Mouse (Mus musculus): ENCODE results near the gene Prss8.
A peak's percentile ranks its signal among the peaks of the same experiment; 100 is the strongest.
"Not testable (repeated sequence)": the region's sequence is repeated elsewhere in the genome, so short reads cannot be mapped to it uniquely, and the experiment has no call there.

The Prss8 gene

DNA sequence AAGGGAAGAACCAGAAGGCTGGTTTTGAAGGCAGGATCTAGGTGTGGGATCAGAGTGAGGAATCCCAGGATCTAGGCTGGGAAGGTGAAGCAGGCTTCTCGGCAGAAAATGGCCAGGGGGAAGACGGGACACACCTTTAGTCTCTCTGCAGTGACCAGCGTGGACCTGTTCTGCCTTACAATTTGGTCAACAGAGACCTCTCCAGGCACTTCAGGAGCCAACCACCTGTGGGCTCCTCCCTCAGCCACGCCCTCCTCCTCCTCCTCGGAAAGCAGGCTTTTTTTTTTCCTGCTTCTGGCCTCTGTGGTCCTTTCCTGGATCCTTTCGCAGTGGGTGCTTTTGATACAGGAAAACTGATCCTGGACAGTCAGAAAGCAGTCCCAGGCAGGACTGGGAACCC is at the start of gene Prss8:
TSS of gene Prss8 (minus strand) at position 182 of the 400 bp plus-strand sequence.
- no peak for DNase-seq

DNA sequence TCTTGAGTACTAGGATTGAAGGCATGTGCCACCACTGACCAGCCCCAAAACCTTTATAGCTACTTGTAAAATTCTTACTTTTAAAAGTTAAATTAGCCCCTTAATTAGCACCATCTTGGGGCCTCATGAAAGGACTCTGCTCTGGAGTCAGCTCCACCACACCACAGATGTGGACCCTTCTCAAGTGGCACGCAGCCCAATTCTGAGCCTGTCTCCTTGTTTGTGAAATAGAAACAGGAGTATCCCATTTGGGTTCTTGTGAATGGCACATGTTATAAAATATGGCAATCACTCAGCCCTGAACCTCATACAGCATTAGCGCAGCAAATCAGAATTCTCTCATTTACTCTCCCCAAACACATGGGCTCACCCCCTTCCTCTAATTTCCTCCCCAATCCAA is 49.0 kb upstream of the Prss8 start:
- DNase-seq: no peak

DNA sequence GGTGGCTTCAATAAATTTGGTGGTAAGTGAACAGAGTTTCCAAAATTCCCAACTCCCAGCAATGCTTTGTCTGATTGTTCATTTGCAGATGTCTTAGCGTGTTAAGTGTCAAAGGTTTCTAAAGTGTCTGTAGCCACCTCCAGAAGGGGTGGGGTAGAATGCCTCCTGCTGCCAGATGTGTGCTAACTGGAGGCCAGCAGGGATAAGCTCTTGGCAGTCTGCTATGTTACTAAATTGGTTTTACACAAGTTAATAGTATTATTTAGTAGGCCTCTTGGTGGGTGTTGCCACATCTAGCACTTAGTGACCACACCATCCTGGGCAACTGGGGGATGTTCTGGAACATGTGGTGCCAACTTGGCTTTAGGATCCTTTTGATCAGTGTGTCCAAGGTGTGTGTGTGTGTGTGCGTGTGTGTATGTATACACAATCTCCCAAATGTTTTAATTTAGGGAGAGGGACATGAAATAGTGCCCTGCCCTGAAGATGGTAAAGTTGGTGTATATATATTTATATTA is 44.6 kb upstream of the Prss8 start:
- no peak for DNase-seq

DNA sequence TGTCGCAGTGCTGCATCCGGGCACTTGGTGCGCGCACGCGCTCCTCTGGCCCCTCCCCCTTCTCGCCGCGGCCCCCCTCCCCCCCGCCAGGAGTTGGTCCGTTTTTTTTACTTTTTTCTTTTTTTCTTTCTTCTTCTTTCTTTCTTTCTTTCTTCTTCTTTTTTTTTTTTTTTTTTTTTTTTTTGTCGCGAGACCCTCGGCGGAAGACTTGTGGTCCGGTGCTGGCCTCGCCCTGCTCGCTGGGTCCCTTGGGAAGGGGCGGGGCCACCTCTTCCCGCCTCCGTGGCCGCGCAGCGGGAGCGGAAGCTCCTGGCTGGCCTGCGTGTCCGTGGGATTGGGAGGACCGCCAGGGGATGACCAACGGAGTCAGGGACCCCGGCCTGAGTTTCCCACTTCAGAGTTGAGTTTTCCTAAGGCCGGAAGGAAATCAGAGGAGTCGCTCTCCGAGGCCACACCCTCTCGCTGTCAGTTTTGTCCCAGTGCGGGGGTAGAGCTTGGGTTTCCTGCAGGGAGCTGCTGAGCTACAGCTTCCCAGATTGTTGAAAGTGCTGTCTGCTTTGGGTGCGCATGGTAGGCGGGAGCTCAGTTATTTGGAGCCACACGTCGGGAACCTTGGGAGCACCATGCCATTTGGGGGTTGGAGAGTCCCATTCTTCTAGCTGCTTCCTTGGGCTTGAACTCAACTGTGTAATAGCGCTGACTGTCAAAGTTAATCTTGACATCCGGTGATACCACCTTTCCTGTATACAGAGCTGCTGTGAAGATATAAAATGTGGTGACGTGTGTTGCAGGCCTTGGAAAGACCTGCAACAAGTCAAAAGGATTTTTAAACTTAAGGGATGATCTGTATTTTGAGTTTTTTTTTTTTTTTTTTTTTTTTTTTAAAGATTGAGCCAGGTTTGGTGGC is 38.3 kb upstream of the Prss8 start:
- DNase-seq: peak; percentile 63

DNA sequence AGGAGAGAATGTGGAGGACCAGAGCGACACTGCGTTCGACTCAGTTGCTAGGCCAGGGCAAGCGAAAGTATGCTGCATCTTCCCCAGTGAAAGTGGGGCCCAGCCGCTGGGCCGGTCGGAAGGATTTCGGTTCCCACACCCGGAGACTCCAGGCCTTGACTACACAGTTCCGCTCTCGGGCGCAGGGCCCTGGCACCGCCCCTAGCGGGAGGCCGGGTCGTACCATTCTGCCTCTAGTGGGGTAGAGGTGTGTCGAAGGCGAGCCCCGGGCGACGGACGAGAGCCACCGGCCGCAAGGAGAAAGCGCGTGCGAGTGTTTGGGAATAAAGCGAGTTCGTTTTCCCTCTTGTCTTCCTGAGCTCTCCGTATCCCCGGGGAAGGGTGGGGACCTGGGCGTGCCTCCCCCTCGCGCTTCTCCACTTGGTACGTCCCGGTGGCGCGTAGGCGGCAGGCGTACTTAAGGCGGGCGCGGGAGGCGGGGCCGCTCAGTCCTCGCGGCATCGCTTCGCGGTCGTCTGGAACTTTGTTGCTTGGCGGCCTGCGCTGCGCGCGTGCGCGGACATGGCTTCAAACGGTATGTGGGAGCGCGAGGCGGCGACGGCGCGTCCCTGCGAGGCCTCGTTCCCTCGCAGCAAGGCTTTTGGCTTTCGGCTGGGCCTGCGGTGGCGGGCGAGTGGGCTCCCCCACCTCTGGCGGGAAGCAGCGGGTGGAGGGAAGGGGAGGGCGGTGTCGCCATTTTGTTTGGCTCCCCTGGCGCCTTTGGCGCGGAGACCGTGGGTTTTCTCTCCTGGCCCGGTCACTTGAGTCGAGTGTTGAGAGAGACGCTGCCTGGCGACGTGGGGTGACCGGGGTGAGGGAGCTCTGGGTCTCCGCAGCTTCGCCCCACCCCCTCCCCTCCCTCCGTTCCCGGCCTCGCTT is 37.4 kb upstream of the Prss8 start, which contains the start of gene Fus:
TSS of gene Fus (plus strand) at position 454 of the 918 bp plus-strand sequence.
- DNase-seq: peak; percentile 92

DNA sequence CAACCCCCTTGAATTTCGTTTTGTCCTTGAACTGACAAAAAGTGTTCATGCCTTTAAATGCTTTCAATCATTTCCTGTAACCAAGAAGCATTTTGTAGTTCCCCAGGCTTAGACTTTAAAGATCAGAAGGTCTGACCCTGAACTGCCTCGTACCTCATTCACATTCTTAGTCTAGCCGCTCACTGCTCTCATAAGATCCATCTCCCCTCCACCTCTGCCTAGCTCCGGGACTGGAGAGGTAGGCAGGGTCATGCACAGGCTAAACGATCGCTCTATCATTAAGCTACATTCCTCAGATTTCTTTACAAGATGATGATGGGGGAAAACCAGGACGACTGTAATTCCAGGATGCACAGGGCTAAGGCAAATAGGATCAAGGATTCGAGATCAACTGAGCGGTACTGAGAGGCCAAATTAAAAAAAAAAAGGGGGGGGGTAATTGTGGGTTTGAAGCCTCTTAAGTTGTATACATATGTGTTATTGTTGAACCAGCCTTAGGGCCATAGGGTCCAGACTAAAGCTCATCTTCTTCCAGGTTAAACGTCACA is 36.5 kb upstream of the Prss8 start:
- DNase-seq: no peak

DNA sequence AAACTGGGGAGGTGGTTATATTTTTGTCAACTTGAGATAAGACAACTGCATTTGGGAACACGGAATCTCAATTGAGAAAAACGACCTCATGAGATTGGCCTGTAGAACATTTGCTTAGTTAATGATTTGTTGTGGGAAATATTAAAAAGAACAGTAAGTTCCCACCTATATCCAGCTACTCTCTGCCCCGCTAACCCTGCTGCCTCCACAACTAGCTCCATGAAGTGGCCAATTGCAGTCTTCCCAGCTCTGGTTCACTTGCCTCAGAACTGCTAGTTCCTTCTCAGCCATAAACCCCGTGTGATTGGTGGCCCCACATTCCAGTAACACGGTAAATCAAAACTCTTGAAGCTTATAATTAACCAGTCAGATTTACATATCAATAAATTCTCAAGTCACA is 29.5 kb upstream of the Prss8 start:
- DNase-seq: no peak

DNA sequence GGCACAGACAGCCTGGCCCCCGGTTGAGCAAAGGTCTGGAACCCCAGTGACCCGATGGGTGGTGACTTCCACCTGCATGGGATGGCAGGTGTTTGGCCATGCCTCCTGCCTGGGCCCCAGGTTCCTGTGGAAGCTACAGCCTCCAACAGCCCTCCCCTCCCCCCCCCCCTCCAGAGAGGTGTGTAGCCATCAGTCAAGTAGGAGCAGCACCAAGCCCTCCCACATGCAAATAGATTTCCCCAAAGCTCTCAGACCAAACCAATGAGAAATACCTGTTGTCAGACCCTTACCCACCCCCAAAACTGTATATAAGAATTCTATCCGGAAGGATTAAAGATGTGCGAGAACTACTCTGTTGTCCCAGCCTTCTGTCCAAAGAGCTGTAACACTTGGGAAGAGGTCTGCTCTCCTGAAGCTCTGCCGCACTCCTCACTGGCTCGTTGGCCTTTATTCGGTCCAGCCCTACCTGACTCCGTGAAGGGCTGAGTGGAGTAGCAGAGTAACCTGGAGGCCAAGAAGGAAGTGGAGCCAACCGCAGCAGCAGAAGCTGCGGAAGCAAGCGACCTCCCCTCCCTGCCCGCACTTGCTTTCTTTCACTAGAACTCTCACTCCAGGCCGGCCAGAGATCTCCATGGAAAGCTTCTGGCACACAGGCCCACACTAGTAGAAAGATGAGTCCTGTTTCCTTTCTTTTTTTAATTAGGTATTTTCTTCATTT is 23.1 kb upstream of the Prss8 start:
- DNase-seq: no peak

DNA sequence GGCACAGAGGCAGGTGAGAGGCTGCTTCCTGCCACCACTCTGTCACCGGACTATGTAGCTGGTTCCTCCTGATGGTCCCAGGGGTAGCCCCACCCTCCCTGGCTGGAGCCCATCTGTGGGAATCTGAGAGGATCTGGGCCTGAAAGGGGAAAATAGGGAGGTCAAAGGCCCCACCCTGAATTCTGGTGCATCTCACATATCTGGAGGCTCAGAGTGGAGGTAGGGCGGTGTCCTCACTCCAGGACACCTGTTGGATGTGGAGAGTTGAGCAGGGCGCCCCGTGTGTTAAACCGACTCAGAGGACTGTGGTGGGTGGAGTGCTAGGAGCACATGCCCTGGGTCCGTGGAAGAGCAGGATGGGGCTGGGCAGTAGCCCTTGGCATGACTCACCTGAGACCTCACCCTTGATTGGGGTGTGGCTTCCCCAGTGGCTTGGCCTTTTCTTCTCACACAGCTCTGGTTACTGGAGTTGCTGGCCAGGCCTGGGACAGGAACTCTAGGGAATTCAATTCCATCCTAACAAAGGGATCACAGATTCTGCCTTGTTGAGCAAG is 16.6 kb upstream of the Prss8 start, which contains the start of gene Prss36:
TSS of gene Prss36 (minus strand) at position 256 of the 554 bp plus-strand sequence.
- DNase-seq: no peak

DNA sequence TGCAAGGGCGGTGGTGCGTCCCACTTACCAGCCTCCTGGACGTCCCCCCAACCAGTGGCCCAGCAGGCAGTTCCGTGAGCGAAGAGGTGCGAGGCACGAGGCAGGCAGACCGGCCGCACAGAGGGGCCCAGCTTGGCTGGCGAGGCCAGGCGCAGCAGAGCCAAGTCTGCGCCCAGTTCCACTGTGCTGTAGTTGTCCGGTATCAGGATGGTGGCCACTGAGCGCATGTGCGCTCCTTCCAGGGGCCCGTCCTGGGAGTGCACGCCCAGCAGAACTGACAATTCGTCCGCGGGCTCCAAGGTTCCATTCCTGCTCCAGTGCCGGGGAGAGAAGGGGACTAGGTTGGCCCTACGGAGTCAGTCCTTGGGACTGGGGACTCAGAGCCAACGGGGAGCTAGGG is 14.7 kb upstream of the Prss8 start:
- DNase-seq: no peak

DNA sequence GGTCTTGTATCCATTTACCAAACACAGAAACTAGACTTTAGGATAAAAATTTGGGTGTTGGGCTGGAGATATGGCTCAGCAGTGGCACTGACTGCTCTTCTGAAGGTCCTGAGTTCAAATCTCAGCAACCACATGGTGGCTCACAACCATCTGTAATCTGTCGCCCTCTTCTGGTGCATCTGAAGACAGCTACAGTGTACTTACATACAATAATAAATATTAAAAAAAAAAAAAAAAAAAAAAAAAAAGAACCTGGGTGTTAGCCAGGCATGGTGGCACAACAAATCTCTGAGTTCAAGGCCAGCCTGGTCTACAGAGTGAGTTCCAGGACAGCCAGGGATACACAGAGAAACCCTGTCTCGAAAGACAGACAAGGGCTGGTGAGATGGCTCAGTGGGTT is 12.2 kb upstream of the Prss8 start:
- not testable (repeated sequence) for DNase-seq

DNA sequence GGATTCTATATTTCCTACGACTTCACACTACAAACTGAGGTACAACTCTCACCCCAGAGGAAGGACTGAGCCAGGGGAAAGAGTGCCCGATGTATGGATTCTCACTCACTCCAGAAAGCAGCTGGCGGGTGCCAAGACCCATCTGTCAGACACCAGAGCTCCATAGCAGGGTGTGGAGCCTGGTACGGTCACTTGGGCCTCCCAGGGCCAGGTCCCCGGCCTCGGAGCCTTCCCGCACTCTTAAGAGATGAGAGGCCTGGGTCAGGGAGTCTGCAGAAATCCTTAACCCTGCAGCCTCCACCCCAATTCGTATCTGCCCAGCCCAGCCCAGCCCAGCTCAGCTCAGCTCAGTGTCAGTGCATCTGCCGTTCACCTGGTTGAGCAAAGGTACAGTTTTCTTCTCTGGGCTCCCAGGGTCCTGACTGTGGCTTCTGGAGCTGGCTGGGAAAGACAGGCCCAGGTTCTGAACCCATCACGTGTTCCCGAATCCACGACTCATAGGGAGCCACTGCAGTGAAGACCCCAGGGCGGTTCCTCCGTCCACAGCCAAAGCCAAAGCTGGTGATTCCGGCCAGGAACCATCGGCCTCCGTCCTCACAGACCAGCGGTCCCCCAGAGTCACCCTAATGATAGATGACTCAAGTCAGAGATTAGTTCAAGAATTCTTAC is 6.4 kb upstream of the Prss8 start:
- no peak for DNase-seq

DNA sequence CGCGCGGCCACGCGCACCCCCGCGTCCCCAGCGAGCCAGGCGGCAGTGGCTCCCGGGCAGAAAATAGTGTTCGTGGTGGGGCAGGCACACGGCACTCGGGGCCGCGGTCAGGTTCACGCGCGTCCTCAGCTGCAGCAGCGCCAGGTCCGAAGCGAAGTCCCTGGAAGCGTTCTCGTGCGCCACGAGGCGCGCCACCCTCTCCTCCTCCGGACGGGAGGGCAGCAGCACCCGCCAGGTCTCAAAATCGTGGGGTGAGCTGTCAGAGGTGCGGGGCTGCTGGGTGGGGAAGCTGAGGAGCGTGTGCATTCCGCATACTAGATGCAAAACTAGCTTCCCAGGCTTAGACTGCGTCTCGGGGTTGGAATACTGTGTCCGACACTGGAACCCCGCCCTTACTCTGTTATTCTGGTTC is 5.8 kb upstream of the Prss8 start:
- DNase-seq: no peak

DNA sequence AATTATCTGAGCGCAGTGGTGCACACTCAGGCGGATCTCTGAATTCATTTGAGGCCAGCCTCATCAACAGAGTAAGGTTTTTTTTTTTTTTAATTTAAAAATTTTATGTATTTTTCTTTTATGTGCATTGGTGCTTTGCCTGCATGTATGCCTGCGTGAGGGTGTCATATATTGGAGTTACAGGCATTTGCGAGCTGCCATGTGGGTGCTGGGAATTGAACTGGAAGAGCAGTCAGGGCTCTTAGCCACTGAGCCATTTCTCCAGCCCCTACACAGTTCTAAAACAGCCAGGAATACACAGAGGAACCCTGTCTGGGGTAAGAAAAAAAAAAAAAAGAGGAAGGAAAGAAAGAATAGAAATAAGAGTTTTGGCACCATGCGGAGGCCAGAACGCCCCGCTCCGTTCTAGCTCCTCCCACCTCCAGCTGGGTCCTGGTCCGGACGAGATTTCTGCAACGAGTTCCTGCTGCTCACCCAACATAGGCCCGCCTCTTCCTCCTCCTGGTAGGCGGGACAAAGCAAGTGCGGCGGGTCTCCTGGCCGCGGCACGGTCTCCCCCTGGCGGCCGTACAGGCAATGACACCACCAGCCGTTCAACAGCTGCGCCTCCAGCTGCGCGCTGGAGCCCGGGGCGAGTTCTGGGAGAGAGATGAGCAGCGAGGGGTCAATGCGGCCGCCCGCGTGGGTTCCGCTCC is 5.3 kb upstream of the Prss8 start:
- peak; percentile 96 for DNase-seq

DNA sequence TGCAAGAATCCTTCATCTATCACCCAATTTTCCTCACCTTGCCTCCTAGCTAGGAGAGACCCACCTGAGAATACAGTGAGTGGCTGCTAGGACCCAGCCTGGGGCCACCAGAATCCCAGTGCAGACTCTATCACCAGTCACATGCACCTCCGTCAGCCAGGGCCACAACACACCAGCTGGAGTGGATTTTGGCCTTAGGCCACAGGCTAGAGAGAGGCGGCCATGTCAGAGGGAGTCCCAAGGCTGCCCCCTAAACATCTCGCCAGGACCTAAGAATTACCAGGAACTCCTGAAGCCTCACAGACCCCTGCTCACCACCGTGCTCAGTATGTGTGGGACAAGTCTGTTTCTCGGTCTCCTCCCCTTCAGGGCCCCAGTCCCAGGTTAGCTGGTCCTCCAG is 4.2 kb upstream of the Prss8 start:
- no peak for DNase-seq

DNA sequence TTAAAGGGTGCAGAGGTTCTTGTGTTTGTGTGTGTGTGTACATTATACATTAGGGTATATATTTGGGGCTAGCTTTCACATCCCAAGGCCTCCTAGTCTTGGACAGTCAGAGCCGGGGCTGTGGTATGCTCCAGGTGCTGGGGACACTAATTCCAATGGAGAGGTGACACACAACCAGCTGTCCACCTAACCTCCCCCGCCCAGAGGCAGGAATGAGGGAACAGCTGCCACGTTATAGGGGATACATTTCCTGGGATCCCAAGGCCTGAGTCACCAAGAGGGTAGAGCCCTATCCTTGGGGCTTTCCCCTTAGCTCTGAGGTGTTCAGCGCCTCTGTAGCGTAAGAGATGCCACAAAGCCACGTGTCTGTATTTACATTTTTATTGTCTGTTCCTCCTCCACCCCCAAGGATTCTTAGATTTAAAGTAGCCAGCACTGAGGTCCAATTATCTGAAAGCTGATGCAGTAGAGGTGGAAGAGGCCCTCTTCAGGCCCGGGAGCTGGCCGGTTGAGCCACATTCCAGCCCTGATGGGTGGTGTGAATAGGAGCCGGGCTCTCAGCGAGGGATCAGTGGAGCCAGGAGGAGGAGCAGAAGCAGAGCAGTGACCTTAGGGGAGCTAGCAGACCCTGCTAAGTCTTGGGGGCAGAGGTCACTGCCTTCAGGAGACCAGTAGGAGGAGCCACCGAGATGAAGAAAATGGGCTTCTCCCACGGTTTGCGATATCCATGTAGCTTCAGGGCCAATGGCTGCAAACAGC is 2.5 kb upstream of the Prss8 start:
- DNase-seq: no peak

DNA sequence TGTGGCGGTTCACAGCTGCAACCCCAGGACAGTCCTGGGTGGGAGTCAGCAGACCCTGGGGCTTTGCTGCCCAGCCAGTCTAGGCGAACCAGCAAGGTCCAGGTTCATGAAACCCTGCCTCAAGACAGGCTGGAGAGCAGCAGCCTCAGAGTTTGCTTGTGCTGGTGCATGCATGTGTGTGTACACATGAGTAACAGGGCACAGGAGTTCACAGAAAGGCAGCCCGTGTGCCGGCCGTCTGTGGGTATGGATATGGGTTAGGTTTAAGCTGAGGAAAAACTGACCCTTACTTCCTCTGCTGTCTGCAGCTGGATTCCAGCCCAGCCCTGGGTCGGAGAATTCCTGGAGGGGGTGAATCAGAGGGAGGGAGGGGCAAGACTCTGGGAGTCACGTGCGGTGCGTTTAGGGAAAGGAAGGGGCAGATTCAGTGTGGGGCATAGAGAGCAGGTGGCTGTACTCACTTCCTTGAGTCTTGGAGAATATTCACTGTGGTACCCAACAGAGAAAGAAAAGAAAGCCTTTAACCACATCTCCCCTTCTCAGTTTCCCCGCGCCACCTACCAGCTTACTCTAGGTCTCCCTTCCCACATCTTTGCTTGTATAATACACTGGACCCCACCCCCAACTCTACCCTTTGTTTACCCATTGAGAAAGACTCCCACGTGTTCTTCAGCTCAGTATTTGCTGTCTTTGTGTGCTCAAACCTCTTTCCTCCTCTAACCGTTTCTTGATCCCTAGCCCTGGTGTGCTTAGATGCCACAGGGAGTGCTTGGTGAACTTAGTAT is 1.6 kb upstream of the Prss8 start:
- no peak for DNase-seq

DNA sequence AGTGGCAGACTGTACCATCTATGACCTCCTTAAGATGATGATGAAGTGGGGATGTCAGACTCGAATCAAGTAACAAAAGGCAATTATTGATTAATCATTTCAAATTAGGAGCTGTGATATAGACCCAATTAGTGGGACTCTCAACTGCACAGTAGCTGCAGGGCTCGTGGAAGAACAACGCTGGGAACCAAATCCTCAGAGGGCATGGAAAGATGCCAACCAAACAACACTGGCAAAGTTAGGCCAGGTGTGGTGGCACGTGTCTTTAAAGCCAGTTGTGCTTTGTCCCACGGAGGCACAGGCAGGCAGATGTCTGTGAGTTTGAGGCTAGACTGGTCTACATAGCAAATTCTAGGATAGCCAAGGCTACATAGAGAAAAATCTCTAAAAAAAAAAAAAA is 732 bp upstream of the Prss8 start:
- DNase-seq: no peak

DNA sequence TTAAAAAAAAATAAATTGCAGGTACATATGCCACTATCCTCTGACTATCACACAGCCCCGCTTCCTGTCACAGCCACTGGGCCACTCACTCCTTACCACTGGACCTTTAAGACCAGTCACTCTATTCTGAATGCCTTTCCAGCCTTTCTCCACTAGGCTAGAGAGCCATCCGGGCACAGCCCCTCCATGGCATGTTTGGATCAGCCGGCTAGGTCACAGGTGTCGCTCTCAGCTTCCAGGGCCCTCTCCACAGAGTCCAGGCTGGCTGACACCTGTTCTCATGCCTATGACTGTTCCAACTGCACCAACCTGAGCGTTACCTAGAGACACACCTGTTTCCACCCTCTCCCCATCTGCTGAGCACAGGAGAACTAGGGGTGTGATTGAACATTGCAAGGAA is 1.3 kb downstream of the Prss8 start:
- no peak for DNase-seq

Measured in right cerebral cortex, adult 18-20 months (tissue).